Mouse (Mus musculus) liver, adult 2 months (tissue): ENCODE measurements around the gene Polh. TPM values are rescaled to one million over a fixed set of nuclear protein-coding genes. Genes with fewer than 3 reads are reported as not detected.

Experiments
- DNase-seq: peaks from one replicate; pipeline ENCODE4 v3.0.0-alpha.2; 2011; ENCODE audit warnings: low read depth, low spot score; ENCODE audit errors: extremely low read depth
- H3K27ac ChIP-seq: fragments of 200-500 bp; replicated peaks from 2 replicates; pipeline ENCODE4 v1.5.1; 2012; ENCODE audit warnings: low read depth, mild to moderate bottlenecking, control low read depth, inconsistent platforms, low read length; ENCODE audit not compliant: insufficient read depth
- H3K27me3 ChIP-seq: fragments of 200-500 bp; 2 replicates; pipeline ENCODE4 v1.6.1; 2012; ENCODE audit warnings: mild to moderate bottlenecking, moderate library complexity, low read length, inconsistent platforms; ENCODE audit not compliant: control insufficient read depth, insufficient read depth
- H3K36me3 ChIP-seq: fragments of 200-500 bp; 2 replicates; pipeline ENCODE4 v1.6.1; 2012; ENCODE audit warnings: low read length, inconsistent platforms; ENCODE audit not compliant: control insufficient read depth, insufficient read depth
- H3K4me1 ChIP-seq: fragments of 200-500 bp; 2 replicates; pipeline ENCODE4 v1.6.1; 2011; ENCODE audit warnings: low read length; ENCODE audit not compliant: control insufficient read depth, insufficient read depth
- H3K4me3 ChIP-seq: fragments of 200-500 bp; 2 replicates; pipeline ENCODE4 v1.5.1; 2011; ENCODE audit warnings: low read depth, mild to moderate bottlenecking, control low read depth, low read length, moderate library complexity; ENCODE audit not compliant: insufficient read depth
- H3K79me2 ChIP-seq: fragments of 200-500 bp; 2 replicates; pipeline ENCODE4 v1.6.1; 2012; ENCODE audit warnings: inconsistent platforms, mild to moderate bottlenecking, low read length, moderate library complexity; ENCODE audit not compliant: control insufficient read depth, insufficient read depth
- H3K9ac ChIP-seq: fragments of 200-500 bp; 2 replicates; pipeline ENCODE4 v1.6.1; 2012; ENCODE audit warnings: low read depth, mild to moderate bottlenecking, control low read depth, inconsistent platforms, low read length
- CTCF ChIP-seq: fragments of 200-500 bp; IDR thresholded peaks from 2 replicates; pipeline ENCODE4 v1.5.1; 2011; ENCODE audit warnings: low read depth, low read length, control low read depth
- POLR2A ChIP-seq: fragments of 200-500 bp; IDR thresholded peaks from 2 replicates; pipeline ENCODE4 v1.6.1; 2011; ENCODE audit warnings: low read length, control low read depth; ENCODE audit not compliant: insufficient read depth; ENCODE audit errors: extremely low read depth
- WGBS: fragments of 180-500 bp; shearing (Covaris S2); methylation state at CpG from one replicate; pipeline ENCODE4 v1.1.7; 2018; 5-methylcytosine and 5-hydroxymethylcytosine counted together
- polyA plus RNA-seq: library from polyadenylated mRNA; depleted of rRNA; stranded (reverse); fragments of >200 nt; gene quantifications from 2 replicates; pipeline ENCODE4 v1.2.3, GENCODE M21; 2012
- total RNA-seq: library from RNA; depleted of rRNA; stranded (reverse); fragments of >200 nt; gene quantifications from 2 replicates; pipeline ENCODE4 v1.2.3, GENCODE M21; 2014

Gene Polh
- total and polyA plus RNA-seq, 2 experiments, result 2.4 to 5.3 TPM

- Histone ChIP-seq H3K9ac (no peak overlapping the region; the same call in 1 of the 2 replicates), H3K27ac (peak overlapping the region; percentile 97; the same call in 1 of the 2 replicates), H3K27me3 (no peaks in the 10 kb centered on the region), H3K4me1 (peaks cover 16% of the 10 kb centered on the region), H3K79me2 (no peaks in the 10 kb centered on the region; the same call in 1 of the 2 replicates), H3K4me3 (no peak overlapping the region), H3K36me3 (no peaks in the 10 kb centered on the region)
- TF ChIP-seq POLR2A (no peak), CTCF (no peak)
- WGBS, result 19% methylated on average over 2 of the region's 2 CpGs
- DNase-seq, result no peak
Measured at GRCm38 (mm10) chr17:46159236-46159635, 43.2 kb downstream of the Polh start.

- 97% methylated on average over 8 of the region's 8 CpGs for WGBS
- H3K4me1 ChIP-seq, result peaks cover 12% of the 10 kb centered on the region
- no peak overlapping the region for H3K9ac ChIP-seq
Measured at GRCm38 (mm10) chr17:46157131-46157530, 45.3 kb downstream of the Polh start.

GRCm38 (mm10) chr17:46156680-46157079, 45.8 kb downstream of the Polh start:
- no peak overlapping the region for H3K9ac ChIP-seq
- WGBS, result 91% methylated on average over 5 of the region's 5 CpGs
- no peak for TF ChIP-seq POLR2A
- TF ChIP-seq CTCF, result no peak

More at GRCm38 (mm10) chr17:46157131-46157530, 45.3 kb downstream of the Polh start:
- no peak overlapping the region for H3K4me3 ChIP-seq
- no peaks in the 10 kb centered on the region for H3K36me3 ChIP-seq
- TF ChIP-seq CTCF (no peak), POLR2A (no peak)
- H3K79me2 ChIP-seq, result peaks cover 7% of the 10 kb centered on the region; the same call in 1 of the 2 replicates
- no peak overlapping the region for H3K27ac ChIP-seq
- DNase-seq, result no peak
- no peaks in the 10 kb centered on the region for H3K27me3 ChIP-seq

GRCm38 (mm10) chr17:46154336-46154735, 48.1 kb downstream of the Polh start:
- H3K9ac ChIP-seq, result no peak overlapping the region
- 93% methylated on average over 3 of the region's 3 CpGs for WGBS
- H3K79me2 ChIP-seq, result peaks cover 7% of the 10 kb centered on the region; the same call in 1 of the 2 replicates
- H3K36me3 ChIP-seq, result no peaks in the 10 kb centered on the region
- no peaks in the 10 kb centered on the region for H3K27me3 ChIP-seq
- TF ChIP-seq POLR2A (no peak), CTCF (no peak)
- no peak overlapping the region for H3K27ac ChIP-seq
- H3K4me3 ChIP-seq, result no peak overlapping the region
- H3K4me1 ChIP-seq, result peaks cover 9% of the 10 kb centered on the region
- no peak for DNase-seq

More at GRCm38 (mm10) chr17:46156680-46157079, 45.8 kb downstream of the Polh start:
- Histone ChIP-seq H3K79me2 (peaks cover 7% of the 10 kb centered on the region; the same call in 1 of the 2 replicates), H3K36me3 (no peaks in the 10 kb centered on the region), H3K27me3 (no peaks in the 10 kb centered on the region), H3K4me3 (no peak overlapping the region), H3K4me1 (peaks cover 10% of the 10 kb centered on the region), H3K27ac (no peak overlapping the region)
- no peak for DNase-seq

GRCm38 (mm10) chr17:46152847-46153782, 49.3 kb downstream of the Polh start, which contains the start of gene Mad2l1bp:
Mad2l1bp (minus strand) TSS chr17:46153553.
- H3K36me3 ChIP-seq, result peaks cover 2% of the 10 kb centered on the region; the same call in 1 of the 2 replicates
- no peaks in the 10 kb centered on the region for H3K27me3 ChIP-seq
- 4% methylated on average over 33 of the region's 33 CpGs for WGBS
- peaks cover 5% of the 10 kb centered on the region for H3K4me1 ChIP-seq
- peaks cover 7% of the 10 kb centered on the region; the same call in 1 of the 2 replicates for H3K79me2 ChIP-seq
- TF ChIP-seq POLR2A (peak; percentile 97), CTCF (no peak)
- H3K27ac ChIP-seq, result peak within 1 kb of the TSS; percentile 37
- H3K9ac ChIP-seq, result peak within 1 kb of the TSS; percentile 67
- DNase-seq, result peak; percentile 88
- peak within 1 kb of the TSS; percentile 60 for H3K4me3 ChIP-seq
